Comparison of ENCODE assay signal across 8 mouse cellular contexts in the genomic region with DNA sequence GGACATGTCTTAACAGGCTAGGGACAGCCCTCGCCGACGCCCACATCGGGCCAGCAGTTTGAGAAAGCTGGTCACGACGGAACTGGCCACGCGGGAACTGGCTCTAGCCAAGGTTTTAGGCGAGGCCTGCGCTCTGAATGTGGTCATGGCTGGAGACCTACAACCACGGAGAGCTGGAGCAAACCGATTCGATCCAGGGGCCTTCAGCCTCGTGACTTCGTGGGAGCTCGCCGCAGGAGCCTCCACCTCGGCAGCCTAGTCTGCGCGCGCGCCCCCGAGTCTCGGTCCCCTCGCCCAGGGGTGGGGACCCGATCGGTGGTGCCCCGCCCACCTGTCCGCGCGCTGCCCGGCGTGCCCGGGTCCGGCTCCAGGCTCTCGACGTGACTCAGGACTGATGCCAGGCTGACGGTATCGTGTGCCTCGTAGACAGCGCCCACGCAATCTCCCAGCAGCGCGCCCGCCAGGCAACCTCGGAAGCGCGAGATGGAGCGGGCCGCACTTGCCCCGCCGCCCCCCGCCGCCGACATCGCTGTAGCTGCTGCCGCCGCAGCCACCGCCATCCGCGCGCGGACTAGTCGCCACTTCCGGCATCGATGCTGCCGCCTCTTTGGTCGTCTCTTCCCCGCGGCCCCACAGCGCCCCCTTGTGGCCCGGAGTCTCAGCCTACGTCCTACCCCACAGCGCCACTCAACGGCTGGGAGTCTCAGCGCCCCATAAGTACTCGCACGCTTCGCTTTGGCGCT. TPM values are rescaled to one million over a fixed set of nuclear protein-coding genes. Genes with fewer than 3 reads are reported as not detected.
DNase-seq lines count a peak whose midpoint lies in the region; ATAC-seq and TF ChIP-seq lines count a peak whose summit lies in the region.

A gene (minus strand): TSS at position 593 of the 743 bp plus-strand sequence.

- H3K4me2 ChIP-seq in heart, embryonic 15.5 days = peak within 1 kb of the TSS; percentile 91
- peak within 1 kb of the TSS; percentile 94 for H3K4me2 ChIP-seq in liver, embryonic 14.5 days (ENCODE audit: low read depth)
- H3K4me2 ChIP-seq in neural tube, embryonic 11.5 days (ENCODE audit: low read depth) = peak within 1 kb of the TSS; percentile 67
- peak within 1 kb of the TSS; percentile 86 for H3K4me2 ChIP-seq in stomach, postnatal 0 days (replicated peaks; ENCODE audit: low read depth)

- H3K4me3 ChIP-seq in forebrain, embryonic 10.5 days = peak within 1 kb of the TSS; percentile 87
- peak within 1 kb of the TSS; percentile 98 for H3K4me3 ChIP-seq in heart, embryonic 15.5 days
- H3K4me3 ChIP-seq in liver, embryonic 14.5 days (ENCODE audit: insufficient read depth in 1 of 2, low read depth in 2 of 2, low read length in 2 of 2) = peak within 1 kb of the TSS; percentile 83 to 88
- H3K4me3 ChIP-seq in neural tube, embryonic 11.5 days (ENCODE audit: low read depth, low read length) = peak within 1 kb of the TSS; percentile 65
- peak within 1 kb of the TSS; percentile 94 for H3K4me3 ChIP-seq in stomach, postnatal 0 days (ENCODE audit: low read depth, low read length)

- H3K9me3 ChIP-seq in forebrain, embryonic 10.5 days = no peaks in the 10 kb centered on the region; the same call in 1 of the 2 replicates
- no peaks in the 10 kb centered on the region for H3K9me3 ChIP-seq in heart, embryonic 15.5 days (replicated peaks)
- no peaks in the 10 kb centered on the region for H3K9me3 ChIP-seq in liver, embryonic 14.5 days (ENCODE audit: control insufficient read depth, low read length)
- H3K9me3 ChIP-seq in neural tube, embryonic 11.5 days (ENCODE audit: control insufficient read depth, low read length) = no peaks in the 10 kb centered on the region
- H3K9me3 ChIP-seq in stomach, postnatal 0 days (ENCODE audit: control insufficient read depth, low read length) = no peaks in the 10 kb centered on the region

- peak; percentile 97 for ATAC-seq in CD4-positive, CD25-positive, alpha-beta regulatory T cell, adult 4 months
- ATAC-seq in heart, embryonic 15.5 days (replicated peaks; ENCODE audit: insufficient number of reproducible peaks, insufficient read depth, low FRiP score, low read depth) = peak; percentile 84
- peak; percentile 84 for ATAC-seq in liver, embryonic 14.5 days (ENCODE audit: insufficient read depth)
- peak; percentile 76 for ATAC-seq in neural tube, embryonic 11.5 days (ENCODE audit: insufficient read depth, low FRiP score, low TSS enrichment)
- peak; percentile 88 for ATAC-seq in stomach, postnatal 0 days (ENCODE audit: low FRiP score, low TSS enrichment)

- peak within 1 kb of the TSS; percentile 92 for H3K27ac ChIP-seq in forebrain, embryonic 10.5 days
- peak within 1 kb of the TSS; percentile 83 for H3K27ac ChIP-seq in heart, embryonic 15.5 days
- H3K27ac ChIP-seq in liver, embryonic 14.5 days = peak within 1 kb of the TSS; percentile 6; the same call in 1 of the 2 replicates
- peak within 1 kb of the TSS; percentile 40; the same call in 1 of the 2 replicates for H3K27ac ChIP-seq in neural tube, embryonic 11.5 days (ENCODE audit: low read depth, low read length)
- peak within 1 kb of the TSS; percentile 81 for H3K27ac ChIP-seq in stomach, postnatal 0 days (replicated peaks)

- peak; percentile 99 for TF ChIP-seq CTCF in liver, embryonic 14.5 days (IDR thresholded peaks at IDR 0.05; ENCODE audit: low read depth)
- peak; percentile 100 for TF ChIP-seq CTCF in stomach, postnatal 0 days (IDR thresholded peaks at IDR 0.05; ENCODE audit: low read depth)

- peaks cover 36% of the 10 kb centered on the region for H3K4me1 ChIP-seq in forebrain, embryonic 10.5 days
- peaks cover 32% of the 10 kb centered on the region for H3K4me1 ChIP-seq in heart, embryonic 15.5 days (replicated peaks)
- H3K4me1 ChIP-seq in liver, embryonic 14.5 days (replicated peaks; ENCODE audit: control insufficient read depth in 2 of 2, insufficient read depth in 2 of 2, low read length in 1 of 2) = peaks cover 4 to 6% of the 10 kb centered on the region in 2 experiments; a peak in 3 of 4 replicates
- peaks cover 7% of the 10 kb centered on the region; the same call in 1 of the 2 replicates for H3K4me1 ChIP-seq in neural tube, embryonic 11.5 days (ENCODE audit: control insufficient read depth, insufficient read depth, low read length)
- H3K4me1 ChIP-seq in stomach, postnatal 0 days (replicated peaks; ENCODE audit: control insufficient read depth, insufficient read depth) = peaks cover 4% of the 10 kb centered on the region

- peak within 1 kb of the TSS; percentile 92 for H3K9ac ChIP-seq in heart, embryonic 15.5 days
- H3K9ac ChIP-seq in liver, embryonic 14.5 days (replicated peaks) = peak within 1 kb of the TSS; percentile 74
- peak within 1 kb of the TSS; percentile 72 for H3K9ac ChIP-seq in neural tube, embryonic 11.5 days (ENCODE audit: low read length)
- peak within 1 kb of the TSS; percentile 87 for H3K9ac ChIP-seq in stomach, postnatal 0 days (ENCODE audit: low read length)

- under 1% methylated on average over 80 of the region's 80 CpGs for WGBS in forebrain, embryonic 10.5 days
- under 1% methylated on average over 80 of the region's 80 CpGs for WGBS in heart, embryonic 15.5 days
- under 1% methylated on average over 78 of the region's 80 CpGs for WGBS in liver, embryonic 14.5 days (ENCODE audit: insufficient replicate concordance)
- WGBS in neural tube, embryonic 11.5 days = under 1% methylated on average over 76 of the region's 80 CpGs
- WGBS in stomach, postnatal 0 days = under 1% methylated on average over 79 of the region's 80 CpGs

- DNase-seq in c-Kit-negative CD71-positive TER-119-positive erythroid progenitor cells, embryonic 14.5 days (ENCODE audit: low read depth, low spot score) = peak; percentile 90
- DNase-seq in forebrain, embryonic 10.5 days (ENCODE audit: extremely low spot score, low spot score) = peak; percentile 99
- peak; percentile 97 to 99 for DNase-seq in kidney, postnatal 25 days
- DNase-seq in liver, embryonic 14.5 days (ENCODE audit: low read depth in 3 of 3, low spot score in 3 of 3) = peak; percentile 87 to 93 (median 89)
- peak; percentile 99 for DNase-seq in neural tube, embryonic 11.5 days (ENCODE audit: low spot score)
- DNase-seq in stomach, postnatal 0 days (ENCODE audit: low spot score) = peak; percentile 99

- H3K36me3 ChIP-seq in forebrain, embryonic 10.5 days (replicated peaks) = peaks cover 37% of the 10 kb centered on the region
- peaks cover 20% of the 10 kb centered on the region for H3K36me3 ChIP-seq in heart, embryonic 15.5 days
- peaks cover 7% of the 10 kb centered on the region for H3K36me3 ChIP-seq in liver, embryonic 14.5 days (replicated peaks; ENCODE audit: control insufficient read depth, insufficient read depth, low read depth)
- H3K36me3 ChIP-seq in neural tube, embryonic 11.5 days (ENCODE audit: control insufficient read depth, insufficient read depth, low read length) = peaks cover 10% of the 10 kb centered on the region
- peaks cover 10% of the 10 kb centered on the region for H3K36me3 ChIP-seq in stomach, postnatal 0 days (ENCODE audit: control insufficient read depth, insufficient read depth, low read length)

- TF ChIP-seq EP300 in liver, embryonic 14.5 days (IDR thresholded peaks at IDR 0.05; ENCODE audit: low read depth) = no peak
- TF ChIP-seq EP300 in stomach, postnatal 0 days (optimal IDR thresholded peaks at IDR 0.05) = peak; percentile 24

- peaks cover 40% of the 10 kb centered on the region for H3K27me3 ChIP-seq in forebrain, embryonic 10.5 days (ENCODE audit: poor library complexity, severe bottlenecking)
- H3K27me3 ChIP-seq in heart, embryonic 15.5 days = peaks cover 29% of the 10 kb centered on the region
- H3K27me3 ChIP-seq in liver, embryonic 14.5 days (ENCODE audit: control insufficient read depth, insufficient read depth, low read length) = peaks cover 8% of the 10 kb centered on the region
- peaks cover 19% of the 10 kb centered on the region for H3K27me3 ChIP-seq in neural tube, embryonic 11.5 days (ENCODE audit: control insufficient read depth, insufficient read depth, low read length)
- H3K27me3 ChIP-seq in stomach, postnatal 0 days (ENCODE audit: control insufficient read depth, insufficient read depth, low read length) = no peaks in the 10 kb centered on the region

RNA-seq across cellular contexts. Expression of the gene that starts here (rescaled TPM):
- 10 to 100 TPM; 20.3 to 33.8 TPM for polyA plus RNA-seq in CD4-positive, CD25-positive, alpha-beta regulatory T cell, adult 4 months (2017; shearing (Covaris generic))
- 91.6 TPM in 2 replicates for polyA plus RNA-seq in forebrain, embryonic 10.5 days (2016; fragmentation: Nextera tagmentation; extraction: Ambion mirVana)
- 30.4 and 44.9 TPM in 2 replicates for polyA plus RNA-seq in heart, embryonic 15.5 days (2015; fragmentation: Nextera tagmentation; extraction: Ambion mirVana)
- polyA plus RNA-seq in liver, embryonic 14.5 days (2012; rRNA removed) = 15.4 TPM in 2 replicates
- polyA plus RNA-seq in liver, embryonic 14.5 days (2014; fragmentation: Nextera tagmentation; extraction: Ambion mirVana) = 15.4 and 18.4 TPM in 2 replicates
- polyA plus RNA-seq in neural tube, embryonic 11.5 days (2014; fragmentation: Nextera tagmentation; extraction: Ambion mirVana) = 52.7 and 56.8 TPM in 2 replicates
- polyA plus RNA-seq in stomach, postnatal 0 days (2015; fragmentation: Nextera tagmentation; extraction: Ambion mirVana) = 33.8 and 35.7 TPM in 2 replicates

Comparison
In these comparisons a context has a peak if more than half of its experiments do, and no peak if none do; other contexts are left out.
1. Peak in every context shown above with its lines: DNase-seq, ATAC-seq, H3K4me3 ChIP-seq and H3K27ac ChIP-seq.
2. H3K27ac ChIP-seq: peak in every context shown above with its lines; median percentile 92 in forebrain, embryonic 10.5 days; 83 in heart, embryonic 15.5 days; 81 in stomach, postnatal 0 days; 40 in neural tube, embryonic 11.5 days; 6 in liver, embryonic 14.5 days.